Mouse (Mus musculus) cerebellum, adult 2 months (tissue): Measurements from ENCODE around the gene Nipal3. TPM values are rescaled to one million over a fixed set of nuclear protein-coding genes. Genes with fewer than 3 reads are reported as not detected.

Source experiments
- DNase-seq, 2 experiments: peaks; one replicate each; pipeline ENCODE4 v3.0.0; 2021
- H3K27ac ChIP-seq: fragments of 200-500 bp; 2 replicates; pipeline ENCODE4 v1.5.1; 2012; ENCODE audit warnings: low read length, control low read depth, inconsistent platforms; ENCODE audit not compliant: insufficient read depth
- H3K27me3 ChIP-seq: fragments of 200-500 bp; 2 replicates; pipeline ENCODE4 v1.6.1; 2012; ENCODE audit warnings: inconsistent platforms, mild to moderate bottlenecking, low read length, moderate library complexity; ENCODE audit not compliant: control insufficient read depth, insufficient read depth
- H3K4me1 ChIP-seq: fragments of 200-500 bp; 2 replicates; pipeline ENCODE4 v1.6.1; 2011; ENCODE audit warnings: low read length; ENCODE audit not compliant: control insufficient read depth, insufficient read depth
- H3K4me3 ChIP-seq: fragments of 200-500 bp; replicated peaks from 2 replicates; pipeline ENCODE3; 2011; ENCODE audit warnings: mild to moderate bottlenecking, low read depth, low read length, control low read depth; ENCODE audit not compliant: insufficient read depth
- CTCF ChIP-seq: fragments of 200-500 bp; IDR thresholded peaks from 2 replicates; pipeline ENCODE4 v1.5.1; 2011; ENCODE audit warnings: low read depth, mild to moderate bottlenecking, control low read depth, low read length, moderate library complexity, borderline replicate concordance; ENCODE audit not compliant: insufficient read depth
- POLR2A ChIP-seq: fragments of 200-500 bp; IDR thresholded peaks from 2 replicates; pipeline ENCODE4 v1.6.1; 2011; ENCODE audit warnings: low read length, control low read depth, borderline replicate concordance; ENCODE audit not compliant: insufficient read depth
- WGBS: fragments of 180-500 bp; shearing (Covaris S2); methylation state at CpG from one replicate; pipeline ENCODE4 v1.1.7; 2018; 5-methylcytosine and 5-hydroxymethylcytosine counted together
- polyA plus RNA-seq: library from polyadenylated mRNA; depleted of rRNA; stranded (reverse); fragments of >200 nt; gene quantifications from 2 replicates; pipeline ENCODE4 v1.2.3, GENCODE M21; 2012

The Nipal3 gene
- polyA plus RNA-seq, 1 experiment = 57.5 TPM

DNA sequence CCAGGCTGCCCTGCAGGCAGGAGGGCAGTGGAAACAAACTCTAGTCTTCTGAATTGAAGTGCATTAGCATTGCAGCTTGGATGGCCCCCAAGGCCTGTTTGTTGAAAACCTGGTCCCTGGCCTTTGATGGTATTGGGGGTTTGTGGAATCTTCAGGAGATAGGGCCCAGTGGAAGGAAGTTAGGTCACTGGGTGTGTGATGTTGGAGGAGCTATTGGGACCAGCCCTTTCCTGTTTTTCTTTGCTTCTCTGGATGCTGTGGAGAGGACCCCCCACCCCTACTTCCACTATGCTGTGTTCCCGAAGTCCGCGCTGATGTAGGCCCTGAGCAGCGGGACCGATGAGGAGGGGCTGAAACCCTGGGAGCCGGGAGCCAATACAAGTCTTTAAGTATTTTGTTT is 3.3 kb upstream of the Nipal3 start:
- DNase-seq = no peak
- WGBS = 89% methylated on average over 6 of the region's 6 CpGs
- Histone ChIP-seq H3K27me3 (no peaks in the 10 kb centered on the region), H3K4me3 (no peak overlapping the region), H3K4me1 (no peaks in the 10 kb centered on the region; the same call in 1 of the 2 replicates), H3K27ac (no peak overlapping the region)
- no peak for TF ChIP-seq CTCF
- no peak for TF ChIP-seq POLR2A

DNA sequence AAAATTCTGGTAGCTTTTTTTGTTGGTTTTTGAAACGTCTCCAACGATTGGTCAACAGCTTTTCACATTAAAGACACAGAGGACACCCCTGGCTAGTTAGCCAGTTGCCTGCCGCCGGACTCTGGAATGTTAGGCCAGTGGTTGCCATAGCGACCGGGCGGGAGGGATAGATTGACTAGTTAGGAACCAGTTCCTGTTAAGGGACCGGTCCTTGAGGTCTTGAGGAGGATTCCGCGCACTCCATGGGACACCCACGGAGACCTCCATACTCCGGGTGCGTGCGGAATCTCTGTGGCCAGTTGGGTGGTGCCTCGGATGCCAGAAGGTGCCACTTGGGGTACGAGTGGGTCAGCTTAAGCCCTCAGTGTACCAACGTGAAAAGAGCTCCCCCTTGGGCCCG is 972 bp upstream of the Nipal3 start:
- Histone ChIP-seq H3K27ac (no peak overlapping the region), H3K27me3 (no peaks in the 10 kb centered on the region), H3K4me3 (no peak overlapping the region), H3K4me1 (peaks cover 9% of the 10 kb centered on the region)
- WGBS = 26% methylated on average over 18 of the region's 18 CpGs
- peak; percentile 32 to 35 for DNase-seq
- TF ChIP-seq CTCF = no peak

DNA sequence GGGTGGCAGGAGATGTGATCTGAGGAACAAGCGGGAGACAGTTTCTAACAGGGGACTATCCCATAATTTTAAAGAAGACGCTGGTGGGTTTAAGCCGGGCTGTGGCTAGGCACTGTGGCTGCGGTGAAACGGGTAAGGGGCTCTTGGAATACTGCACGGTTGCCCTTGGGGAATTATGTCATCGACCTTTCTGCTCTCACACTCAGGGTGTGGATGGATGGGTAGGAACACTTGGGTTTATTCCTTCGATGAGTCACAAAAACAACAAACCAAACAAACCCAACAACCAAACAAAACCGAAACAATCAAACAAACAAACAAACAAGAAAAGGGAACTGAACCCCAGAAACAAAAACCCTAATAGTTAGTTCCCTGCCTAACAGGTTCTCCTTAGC is 556 bp upstream of the Nipal3 start:
- no peak for TF ChIP-seq CTCF
- TF ChIP-seq POLR2A = no peak
- no peak overlapping the region for H3K27ac ChIP-seq
- 16% methylated on average over 9 of the region's 9 CpGs for WGBS
- DNase-seq = no peak
- no peaks in the 10 kb centered on the region for H3K27me3 ChIP-seq
- H3K4me3 ChIP-seq = peak overlapping the region; percentile 85
- H3K4me1 ChIP-seq = peaks cover 11% of the 10 kb centered on the region

DNA sequence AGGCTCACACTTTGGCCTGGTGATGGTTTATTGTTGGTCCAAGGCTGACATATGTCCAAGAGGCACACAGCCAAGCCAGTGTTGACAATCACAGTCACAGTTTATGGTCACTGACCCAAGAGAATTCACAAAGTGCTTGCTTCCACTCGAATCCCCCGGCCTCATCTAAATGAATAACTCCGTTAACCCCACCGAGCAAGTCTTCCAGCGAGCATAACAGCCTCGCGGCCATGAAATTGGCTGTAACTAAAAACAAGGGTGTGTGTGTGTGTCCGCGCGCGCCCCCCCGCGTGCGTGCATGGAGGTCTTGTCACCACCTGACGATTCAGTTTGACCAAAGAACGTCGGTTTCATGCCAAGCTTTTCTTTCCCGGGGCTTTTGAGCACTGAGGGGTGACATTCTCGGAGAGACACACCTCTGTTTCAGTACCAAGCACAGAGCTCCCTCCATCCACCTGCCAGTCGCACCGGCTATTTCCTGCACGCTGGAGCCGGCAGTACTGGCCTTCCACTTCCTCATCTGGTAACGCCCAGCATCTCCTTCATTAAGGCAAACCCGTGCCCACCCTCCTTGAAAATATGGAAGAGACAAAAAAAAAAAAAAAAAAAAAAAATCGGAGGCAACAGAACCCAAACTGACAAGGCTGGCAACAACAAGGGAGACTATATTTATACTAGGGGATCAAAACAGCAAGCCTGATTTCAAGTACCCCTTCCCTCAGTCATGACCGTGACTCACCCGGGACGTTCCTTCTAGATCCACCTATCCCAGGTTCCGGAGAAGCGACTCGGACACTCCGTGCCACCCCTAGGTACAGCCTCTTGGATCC is 932 bp downstream of the Nipal3 start:
- DNase-seq = peak; percentile 78 to 81
- Histone ChIP-seq H3K27me3 (no peaks in the 10 kb centered on the region), H3K4me3 (peak overlapping the region; percentile 85), H3K27ac (peak overlapping the region; percentile 62), H3K4me1 (peaks cover 11% of the 10 kb centered on the region)
- WGBS = under 1% methylated on average over 33 of the region's 33 CpGs
- TF ChIP-seq POLR2A (peak; percentile 68; the same call in 1 of the 2 replicates), CTCF (no peak)

DNA sequence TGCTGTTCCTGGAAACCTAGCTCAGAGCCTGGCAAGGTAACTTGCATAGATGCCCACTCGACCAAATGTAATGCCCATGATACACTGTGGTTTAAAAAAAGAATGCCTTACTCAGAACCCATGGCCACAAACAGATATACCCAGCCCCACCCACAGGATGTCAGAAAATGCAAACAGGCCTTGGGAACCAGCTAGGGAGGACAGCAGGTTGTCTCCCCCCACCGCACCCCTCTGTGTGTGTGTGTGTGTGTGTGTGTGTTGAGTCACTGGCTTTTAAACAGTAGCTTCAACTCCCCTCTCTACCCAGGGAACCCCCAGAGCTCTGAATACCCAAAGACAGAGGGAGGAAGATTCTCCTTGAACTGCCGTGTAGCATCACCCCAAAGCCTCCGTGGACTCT is 1.6 kb downstream of the Nipal3 start:
- peak overlapping the region; percentile 62 for H3K27ac ChIP-seq
- peaks cover 11% of the 10 kb centered on the region for H3K4me1 ChIP-seq
- H3K4me3 ChIP-seq = peak overlapping the region; percentile 85
- no peak for DNase-seq
- H3K27me3 ChIP-seq = no peaks in the 10 kb centered on the region
- 3% methylated on average over 4 of the region's 4 CpGs for WGBS
- no peak for TF ChIP-seq POLR2A
- no peak for TF ChIP-seq CTCF

DNA sequence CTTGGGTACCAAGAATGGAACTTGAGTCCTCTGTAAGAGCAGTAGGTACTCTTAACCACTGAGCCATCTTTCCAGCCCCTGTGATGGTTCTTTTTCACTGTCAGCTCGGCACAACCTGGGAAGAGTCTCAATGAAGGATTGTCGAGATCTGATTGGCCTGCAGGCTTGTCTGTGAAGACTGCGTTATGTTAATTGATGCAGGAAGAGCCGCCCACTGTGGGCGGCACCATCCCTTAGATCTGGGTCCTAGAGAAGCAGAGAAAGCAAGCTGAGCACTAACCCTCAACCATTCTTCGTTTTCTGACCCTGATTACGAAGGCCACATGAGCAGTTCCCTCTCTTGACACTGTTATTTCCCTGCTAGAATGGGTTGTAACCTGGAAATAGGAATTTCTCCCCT is 5.6 kb downstream of the Nipal3 start:
- Histone ChIP-seq H3K4me1 (peaks cover 25% of the 10 kb centered on the region), H3K4me3 (no peak overlapping the region), H3K27me3 (no peaks in the 10 kb centered on the region), H3K27ac (no peak overlapping the region)
- 96% methylated on average over 7 of the region's 7 CpGs for WGBS
- DNase-seq = no peak
- TF ChIP-seq CTCF (no peak), POLR2A (no peak)

DNA sequence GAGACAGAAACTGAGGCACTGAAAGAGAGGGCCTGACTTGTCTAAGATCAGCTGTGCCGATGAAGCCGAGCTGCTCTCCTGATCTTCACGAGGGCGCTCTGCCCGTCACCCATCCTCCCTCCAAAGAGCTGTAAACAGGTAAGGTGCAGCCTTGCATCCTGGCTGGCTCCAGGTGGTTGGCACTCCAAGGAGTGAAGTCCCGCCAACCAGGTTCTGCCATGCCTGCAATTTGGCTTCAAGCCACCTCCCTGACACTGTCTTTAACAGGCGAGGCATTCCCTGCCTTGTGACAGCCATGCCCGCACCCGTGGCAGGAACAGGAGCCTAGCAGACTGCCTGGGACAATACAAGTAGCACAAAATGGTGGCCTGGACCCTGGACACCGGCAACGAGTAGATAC is 8.5 kb downstream of the Nipal3 start:
- Histone ChIP-seq H3K27ac (no peak overlapping the region), H3K4me3 (no peak overlapping the region), H3K27me3 (no peaks in the 10 kb centered on the region), H3K4me1 (peaks cover 17% of the 10 kb centered on the region)
- DNase-seq = peak; percentile 81 to 87
- WGBS = 19% methylated on average over 11 of the region's 11 CpGs
- no peak for TF ChIP-seq POLR2A
- TF ChIP-seq CTCF = no peak

DNA sequence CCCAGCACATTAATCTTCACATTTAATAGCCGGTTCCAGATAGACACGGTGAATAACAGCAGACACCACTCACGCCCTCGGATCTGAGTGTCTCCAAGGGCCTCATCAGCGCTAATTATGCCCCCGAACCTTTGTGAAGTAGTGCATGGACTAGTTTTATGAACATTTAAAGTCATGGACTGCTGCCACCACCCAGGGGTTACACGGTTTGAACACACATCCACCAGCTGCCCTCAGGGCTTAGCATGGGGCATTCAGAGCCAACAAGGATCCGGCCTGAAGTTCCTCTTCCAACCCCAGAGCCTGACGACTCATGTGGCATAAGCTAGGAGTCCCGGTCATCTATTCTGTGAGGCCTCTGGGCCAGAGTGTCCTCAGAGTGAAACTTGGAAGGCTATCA is 9.8 kb downstream of the Nipal3 start:
- no peak overlapping the region for H3K27ac ChIP-seq
- H3K4me3 ChIP-seq = no peak overlapping the region
- DNase-seq = no peak
- H3K4me1 ChIP-seq = peaks cover 14% of the 10 kb centered on the region
- TF ChIP-seq CTCF (no peak), POLR2A (no peak)
- 54% methylated on average over 10 of the region's 10 CpGs for WGBS
- no peaks in the 10 kb centered on the region for H3K27me3 ChIP-seq
